Mouse (Mus musculus) liver, embryonic 12.5 days (tissue): ENCODE measurements around the gene Rbfox3. TPM values are rescaled to one million over a fixed set of nuclear protein-coding genes. Genes with fewer than 3 reads are reported as not detected.

Source experiments
- ATAC-seq: fragments of 200-750 bp; cut with Nextera tagmentation; 2 replicates; pipeline ENCODE4 v1.8.0; 2017; ENCODE audit warnings: moderate number of reproducible peaks, mild to moderate bottlenecking, moderate library complexity
- H3K27ac ChIP-seq: fragments of 300-500 bp; sonication (generic); 2 replicates; pipeline ENCODE4 v1.5.1; 2016; ENCODE audit warnings: mild to moderate bottlenecking
- H3K27me3 ChIP-seq: fragments of 300-500 bp; sonication (generic); replicated peaks from 2 replicates; pipeline ENCODE4 v1.6.1; 2016; ENCODE audit warnings: mild to moderate bottlenecking, moderate library complexity
- H3K36me3 ChIP-seq: fragments of 300-500 bp; sonication (generic); 2 replicates; pipeline ENCODE4 v1.6.1; 2016; ENCODE audit warnings: mild to moderate bottlenecking, moderate library complexity
- H3K4me1 ChIP-seq: fragments of 300-500 bp; sonication (generic); 2 replicates; pipeline ENCODE4 v1.6.1; 2016
- H3K4me2 ChIP-seq: fragments of 300-500 bp; sonication (generic); 2 replicates; pipeline ENCODE4 v1.6.1; 2016; ENCODE audit warnings: mild to moderate bottlenecking, moderate library complexity
- H3K4me3 ChIP-seq: fragments of 300-500 bp; sonication (generic); 2 replicates; pipeline ENCODE4 v1.5.1; 2016; ENCODE audit warnings: mild to moderate bottlenecking, moderate library complexity
- H3K9ac ChIP-seq: fragments of 300-500 bp; sonication (generic); 2 replicates; pipeline ENCODE4 v1.6.1; 2016; ENCODE audit warnings: mild to moderate bottlenecking, moderate library complexity
- H3K9me3 ChIP-seq: fragments of 300-500 bp; sonication (generic); replicated peaks from 2 replicates; pipeline ENCODE4 v1.6.1; 2016; ENCODE audit warnings: mild to moderate bottlenecking, moderate library complexity
- whole genome bisulfite sequencing: fragments of 180-500 bp; shearing (Covaris S2); methylation state at CpG from one replicate; pipeline ENCODE4 v1.1.7; 2016; ENCODE audit not compliant: insufficient replicate concordance; 5-methylcytosine and 5-hydroxymethylcytosine counted together
- polyA plus RNA-seq: library from polyadenylated mRNA; unstranded; fragments of >200 nt; fragmentation: Nextera tagmentation; extraction: Ambion mirVana; gene quantifications from 2 replicates; pipeline ENCODE4 v1.2.1, GENCODE M21; 2016

The Rbfox3 gene
- polyA plus RNA-seq, 1 experiment from 2014 or later = 0.46 TPM

DNA sequence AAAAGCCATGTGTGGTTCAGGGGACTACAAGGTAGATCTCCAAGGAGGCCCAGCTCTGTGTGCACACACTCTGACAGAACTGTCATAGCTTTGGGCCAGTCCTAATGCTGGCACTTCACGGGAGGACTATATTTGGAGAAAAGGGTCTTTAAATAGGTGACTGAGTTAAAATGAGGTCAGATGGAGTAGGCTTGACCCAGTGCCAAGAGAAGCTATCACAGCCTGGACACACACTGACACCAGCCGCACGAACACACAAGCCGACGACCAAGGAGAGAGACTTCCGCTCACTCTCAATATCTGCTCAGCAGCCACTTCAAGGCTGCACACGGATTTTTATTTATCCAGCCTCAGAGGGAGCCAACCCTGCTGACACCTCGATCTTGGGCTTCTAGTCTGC lies 248.1 kb downstream of the Rbfox3 start:
- WGBS = 62% methylated on average over 8 of the region's 8 CpGs
- Histone ChIP-seq H3K27ac (no peak overlapping the region), H3K4me3 (no peak overlapping the region), H3K9ac (no peak overlapping the region), H3K4me1 (no peaks in the 10 kb centered on the region), H3K4me2 (no peak overlapping the region), H3K27me3 (peaks cover 11% of the 10 kb centered on the region; the same call in 1 of the 2 replicates), H3K36me3 (no peaks in the 10 kb centered on the region), H3K9me3 (no peaks in the 10 kb centered on the region)
- ATAC-seq = no peak

DNA sequence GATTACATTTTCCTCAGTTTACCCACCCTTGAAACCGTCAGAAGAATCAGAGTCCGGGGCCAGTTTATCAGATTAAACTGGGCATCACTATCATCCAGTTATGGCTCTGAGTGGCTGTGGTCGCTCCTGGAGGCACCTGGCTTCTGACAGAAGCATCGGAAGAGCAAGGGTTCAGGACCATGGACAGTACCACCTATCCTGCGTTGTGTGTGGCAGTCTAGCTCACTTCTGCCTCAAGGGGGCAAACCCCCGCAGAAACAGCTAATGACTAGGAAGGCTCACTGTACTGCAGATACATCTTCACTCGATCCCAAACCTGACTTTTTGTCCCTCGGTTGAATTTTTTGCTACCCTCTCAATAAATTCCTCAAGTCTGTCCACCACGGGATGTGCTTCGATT lies 252.1 kb downstream of the Rbfox3 start:
- 13% methylated on average over 10 of the region's 10 CpGs for WGBS
- no peak overlapping the region for H3K4me2 ChIP-seq
- H3K27ac ChIP-seq = no peak overlapping the region
- no peak for ATAC-seq
- H3K9ac ChIP-seq = no peak overlapping the region
- no peaks in the 10 kb centered on the region for H3K4me1 ChIP-seq
- no peak overlapping the region for H3K4me3 ChIP-seq
- H3K27me3 ChIP-seq = peaks cover 11% of the 10 kb centered on the region; the same call in 1 of the 2 replicates
- H3K36me3 ChIP-seq = no peaks in the 10 kb centered on the region
- H3K9me3 ChIP-seq = no peaks in the 10 kb centered on the region

DNA sequence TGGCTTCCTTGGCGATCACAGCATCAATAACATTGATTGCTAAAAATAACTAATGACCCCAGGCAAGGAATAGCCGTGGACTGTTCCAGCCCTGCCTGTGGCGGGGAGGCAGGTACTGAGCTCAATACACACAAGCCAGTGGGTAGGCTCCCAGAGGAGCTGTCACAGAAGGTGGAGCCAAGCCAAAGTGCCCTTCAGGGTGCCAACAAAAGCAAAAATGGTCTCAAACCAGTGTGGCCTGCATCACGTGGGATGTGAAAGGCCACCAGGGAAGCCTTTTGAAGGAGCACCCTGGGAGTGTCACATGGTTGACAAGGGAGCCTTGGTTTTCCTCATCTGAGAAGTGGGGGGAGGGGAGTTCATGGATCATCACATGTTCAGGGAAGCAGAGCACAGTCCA lies 255.6 kb downstream of the Rbfox3 start:
- H3K27ac ChIP-seq = no peak overlapping the region
- H3K27me3 ChIP-seq = peaks cover 11% of the 10 kb centered on the region; the same call in 1 of the 2 replicates
- H3K36me3 ChIP-seq = no peaks in the 10 kb centered on the region
- no peak overlapping the region for H3K4me2 ChIP-seq
- no peak for ATAC-seq
- no peak overlapping the region for H3K4me3 ChIP-seq
- no peaks in the 10 kb centered on the region for H3K9me3 ChIP-seq
- H3K4me1 ChIP-seq = no peaks in the 10 kb centered on the region
- H3K9ac ChIP-seq = no peak overlapping the region
- WGBS = 53% methylated on average over 4 of the region's 4 CpGs

DNA sequence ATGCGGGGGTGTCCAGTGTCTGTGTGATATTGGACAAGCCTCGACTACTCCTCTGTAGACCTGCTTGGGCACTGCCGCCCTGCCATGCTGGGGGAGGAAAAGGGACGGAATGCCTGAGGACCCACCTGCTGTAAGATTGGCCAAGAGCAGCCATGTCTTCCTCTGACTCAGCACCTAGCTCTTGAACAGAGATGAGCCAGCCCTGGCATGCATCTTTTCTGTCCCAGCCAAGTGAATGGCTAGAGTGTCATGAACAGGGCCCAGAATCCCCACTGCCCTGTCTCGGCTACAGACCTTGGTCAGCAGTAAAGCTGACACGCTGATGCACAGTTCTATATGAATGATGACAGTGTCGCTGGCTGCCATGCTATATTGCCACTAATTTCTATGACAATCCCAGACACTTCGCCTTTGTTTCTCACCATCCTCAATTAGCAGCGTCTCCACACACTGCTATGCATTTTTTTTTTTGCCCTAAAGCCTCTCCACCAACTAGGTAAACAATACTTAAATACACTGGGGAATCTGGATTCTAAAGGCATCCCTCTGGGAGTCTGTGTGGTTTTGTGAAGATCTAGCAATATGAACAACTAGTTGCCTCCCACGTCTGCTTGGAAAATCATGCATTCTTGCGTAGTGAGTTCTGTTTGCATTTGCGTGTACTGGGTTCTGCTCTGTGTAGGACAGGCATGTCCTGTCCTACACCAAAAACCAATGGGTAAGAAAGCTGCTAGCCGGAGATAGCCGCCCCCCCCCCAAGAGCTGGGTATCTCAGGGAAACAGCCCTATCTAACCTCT lies 257.7 kb downstream of the Rbfox3 start:
- Histone ChIP-seq H3K27ac (no peak overlapping the region), H3K4me3 (no peak overlapping the region), H3K4me1 (no peaks in the 10 kb centered on the region), H3K9ac (no peak overlapping the region), H3K4me2 (no peak overlapping the region), H3K9me3 (no peaks in the 10 kb centered on the region), H3K27me3 (no peaks in the 10 kb centered on the region; the same call in 1 of the 2 replicates), H3K36me3 (no peaks in the 10 kb centered on the region)
- 72% methylated on average over 14 of the region's 14 CpGs for WGBS
- no peak for ATAC-seq

DNA sequence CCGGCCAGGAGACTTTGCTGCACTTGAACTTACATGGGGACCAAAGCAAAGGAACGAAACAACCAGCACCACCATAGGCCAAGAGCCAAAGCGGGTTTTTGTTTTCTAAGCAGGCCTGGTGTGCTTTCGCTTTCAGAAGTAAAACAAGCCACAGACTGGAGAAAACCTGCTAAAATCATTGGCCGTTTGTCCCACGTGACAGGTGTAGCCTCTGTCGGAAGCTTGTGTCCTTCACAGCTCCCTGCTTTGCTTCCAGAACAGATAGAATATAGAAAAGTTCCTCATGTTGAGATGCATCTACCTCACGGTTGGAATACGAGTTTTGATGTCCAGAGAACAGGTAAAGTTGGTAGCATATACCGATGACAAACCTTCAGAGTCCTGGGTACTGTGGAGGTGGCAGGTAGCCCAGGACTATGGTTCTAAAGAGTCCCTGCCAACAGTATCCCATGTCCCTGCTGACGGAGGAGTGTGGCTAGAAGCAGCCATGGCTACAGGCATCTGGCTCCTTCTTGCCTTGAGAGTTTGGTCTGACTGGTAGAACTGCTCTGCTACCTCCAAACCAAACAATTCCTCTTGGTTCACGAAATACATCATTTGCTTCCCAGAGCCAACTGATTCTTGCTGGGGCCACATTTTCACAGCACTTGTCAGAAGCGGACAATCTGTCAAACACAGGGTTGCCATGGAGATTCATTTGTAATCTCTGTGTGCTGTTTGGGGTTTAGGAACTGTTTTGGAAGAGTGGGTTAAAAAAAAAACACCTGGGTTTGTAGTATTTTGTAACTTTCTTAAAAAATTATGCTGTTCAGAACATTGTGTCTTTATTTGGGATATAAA lies 258.8 kb downstream of the Rbfox3 start:
- ATAC-seq = no peak
- H3K4me1 ChIP-seq = no peaks in the 10 kb centered on the region
- no peaks in the 10 kb centered on the region for H3K36me3 ChIP-seq
- WGBS = 62% methylated on average over 13 of the region's 13 CpGs
- H3K4me2 ChIP-seq = no peak overlapping the region
- H3K4me3 ChIP-seq = no peak overlapping the region
- H3K9me3 ChIP-seq = no peaks in the 10 kb centered on the region
- H3K9ac ChIP-seq = no peak overlapping the region
- H3K27ac ChIP-seq = no peak overlapping the region
- no peaks in the 10 kb centered on the region for H3K27me3 ChIP-seq

DNA sequence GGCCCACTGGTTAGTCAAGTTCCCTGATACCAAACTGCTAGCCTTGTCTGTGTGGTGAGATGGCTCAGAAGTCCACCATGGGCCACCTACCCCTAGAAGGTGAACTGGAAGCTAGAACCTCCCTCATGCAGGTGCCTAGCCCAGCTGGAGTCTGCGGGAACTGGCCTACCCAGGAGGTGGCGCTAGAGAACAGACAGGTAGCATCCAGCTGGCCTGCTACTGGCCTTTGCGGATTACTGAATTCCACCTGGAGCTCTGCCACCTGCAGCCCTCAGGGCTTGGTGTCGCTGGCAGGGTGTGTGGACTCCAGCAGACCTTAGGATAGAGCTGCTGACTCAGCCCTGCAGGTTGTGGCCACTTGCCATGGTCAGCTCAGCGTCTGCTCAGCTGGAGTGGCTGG lies 263.0 kb downstream of the Rbfox3 start:
- Histone ChIP-seq H3K9ac (no peak overlapping the region), H3K4me3 (no peak overlapping the region), H3K4me2 (no peak overlapping the region), H3K27ac (no peak overlapping the region), H3K4me1 (no peaks in the 10 kb centered on the region), H3K9me3 (no peaks in the 10 kb centered on the region), H3K27me3 (no peaks in the 10 kb centered on the region), H3K36me3 (no peaks in the 10 kb centered on the region)
- no peak for ATAC-seq
- 20% methylated on average over 5 of the region's 5 CpGs for WGBS

DNA sequence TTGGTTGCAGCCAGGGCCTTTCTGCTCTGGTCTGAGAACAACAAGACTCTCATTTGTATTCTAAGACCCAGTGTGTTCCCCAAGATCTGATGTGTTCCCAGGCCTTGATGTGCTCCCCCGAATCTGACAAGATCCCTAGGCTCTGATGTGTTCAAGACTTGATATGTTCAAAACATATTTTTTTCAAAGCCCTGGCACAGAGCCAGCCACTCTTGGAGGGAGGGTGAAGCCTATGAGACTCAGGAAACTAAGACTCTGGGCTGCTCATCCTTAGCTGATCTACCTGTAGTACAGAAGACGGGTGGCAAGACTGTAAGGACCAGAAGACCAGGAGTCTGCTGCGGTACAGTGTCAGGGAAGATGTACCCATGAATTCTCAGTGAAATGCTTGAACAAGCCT lies 264.5 kb downstream of the Rbfox3 start:
- no peak overlapping the region for H3K9ac ChIP-seq
- WGBS = 61% methylated on average over 3 of the region's 3 CpGs
- no peak overlapping the region for H3K27ac ChIP-seq
- no peaks in the 10 kb centered on the region for H3K9me3 ChIP-seq
- H3K4me2 ChIP-seq = no peak overlapping the region
- H3K36me3 ChIP-seq = no peaks in the 10 kb centered on the region
- no peaks in the 10 kb centered on the region for H3K4me1 ChIP-seq
- no peaks in the 10 kb centered on the region for H3K27me3 ChIP-seq
- no peak overlapping the region for H3K4me3 ChIP-seq
- no peak for ATAC-seq

DNA sequence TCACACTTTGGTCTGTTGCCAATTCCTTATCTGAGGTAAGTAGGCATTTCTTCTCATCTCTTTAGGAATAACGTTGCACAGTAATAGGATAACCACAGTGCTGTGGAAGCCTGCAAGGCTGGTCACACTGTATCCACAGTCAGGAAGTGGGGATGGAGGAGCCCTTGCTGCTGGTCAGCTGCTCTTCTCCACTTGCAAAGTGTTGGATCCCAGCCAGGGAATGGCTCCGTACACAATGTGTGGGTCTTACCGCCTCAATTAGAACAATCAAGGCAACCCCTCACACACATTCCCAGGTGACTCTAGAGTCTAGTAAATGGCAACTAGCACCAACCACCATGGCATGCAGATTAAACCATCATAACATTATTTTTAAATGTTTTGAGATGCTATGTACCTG lies 266.2 kb downstream of the Rbfox3 start:
- Histone ChIP-seq H3K4me3 (no peak overlapping the region), H3K9me3 (no peaks in the 10 kb centered on the region), H3K27ac (no peak overlapping the region), H3K9ac (no peak overlapping the region), H3K36me3 (no peaks in the 10 kb centered on the region), H3K27me3 (no peaks in the 10 kb centered on the region), H3K4me2 (no peak overlapping the region), H3K4me1 (no peaks in the 10 kb centered on the region)
- 68% methylated on average over 3 of the region's 3 CpGs for WGBS
- no peak for ATAC-seq

DNA sequence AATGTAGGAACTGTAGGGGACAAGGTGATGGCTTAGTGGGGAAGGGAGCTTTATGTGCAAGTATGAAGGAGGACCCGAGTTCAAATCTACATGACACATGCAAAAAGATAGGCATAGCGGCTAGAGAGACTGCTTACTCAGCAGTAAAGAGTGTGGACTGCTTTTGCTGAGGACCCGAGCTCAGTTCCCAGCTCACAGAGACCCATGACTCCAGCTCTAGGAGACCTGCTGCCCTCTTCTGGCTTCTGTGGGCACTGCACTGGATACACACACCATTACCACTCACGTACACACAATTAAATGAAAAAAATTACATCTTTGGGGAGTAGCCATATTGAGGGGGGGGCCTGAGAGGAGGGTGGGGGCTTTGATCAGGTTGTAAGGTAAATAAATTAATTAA lies 270.7 kb downstream of the Rbfox3 start:
- H3K27me3 ChIP-seq = 0 out of 2 replicates have a peak, but pooled peaks cover 4% of the 10 kb centered on the region
- no peaks in the 10 kb centered on the region for H3K4me1 ChIP-seq
- no peak overlapping the region for H3K9ac ChIP-seq
- H3K27ac ChIP-seq = no peak overlapping the region
- ATAC-seq = no peak
- WGBS = 60% methylated on average over 4 of the region's 4 CpGs
- H3K4me2 ChIP-seq = no peak overlapping the region
- H3K36me3 ChIP-seq = no peaks in the 10 kb centered on the region
- H3K4me3 ChIP-seq = no peak overlapping the region
- no peaks in the 10 kb centered on the region for H3K9me3 ChIP-seq

DNA sequence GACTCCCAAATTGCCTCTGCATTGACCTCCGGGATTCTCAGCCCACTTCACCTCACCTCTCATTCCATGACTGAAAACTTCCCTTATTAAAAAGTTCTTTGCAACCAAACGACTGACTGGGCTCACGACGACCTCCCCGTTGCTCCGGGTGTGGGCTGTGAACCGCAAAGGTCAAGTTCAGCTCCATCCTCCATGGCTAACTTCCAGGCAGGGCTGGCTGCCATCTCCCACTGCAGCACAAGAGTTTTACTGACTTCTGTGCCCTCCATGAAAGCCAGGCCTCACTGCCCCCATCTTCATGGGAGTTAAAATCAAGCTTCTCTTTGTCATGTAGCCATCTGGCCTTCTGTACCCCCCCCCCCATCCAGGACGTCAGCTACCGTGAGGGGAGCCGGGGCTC lies 273.7 kb downstream of the Rbfox3 start:
- no peaks in the 10 kb centered on the region for H3K36me3 ChIP-seq
- H3K9ac ChIP-seq = no peak overlapping the region
- H3K9me3 ChIP-seq = no peaks in the 10 kb centered on the region
- no peak for ATAC-seq
- no peak overlapping the region for H3K27ac ChIP-seq
- no peak overlapping the region for H3K4me3 ChIP-seq
- H3K27me3 ChIP-seq = 0 out of 2 replicates have a peak, but pooled peaks cover 4% of the 10 kb centered on the region
- 70% methylated on average over 10 of the region's 10 CpGs for WGBS
- H3K4me1 ChIP-seq = no peaks in the 10 kb centered on the region
- H3K4me2 ChIP-seq = no peak overlapping the region

DNA sequence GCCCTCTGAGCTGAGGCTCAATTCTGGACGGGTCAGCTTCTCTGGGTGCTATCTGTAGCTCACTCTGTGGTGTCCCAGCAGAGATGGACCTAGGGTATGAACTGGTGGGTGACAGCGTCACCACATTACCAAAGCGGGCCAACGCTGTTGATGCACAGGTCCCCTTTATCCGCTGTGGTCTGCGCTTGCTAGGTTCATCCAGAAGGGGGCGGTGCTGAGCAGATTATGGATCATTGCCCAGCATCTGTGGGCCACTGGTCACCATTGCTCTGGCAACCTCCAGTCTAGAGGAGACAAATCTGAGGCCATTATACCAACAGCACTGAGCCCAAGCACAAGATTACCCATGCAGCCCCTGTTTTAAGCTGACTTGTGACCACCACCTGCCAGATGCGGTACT lies 276.8 kb downstream of the Rbfox3 start:
- ATAC-seq = no peak
- H3K4me2 ChIP-seq = no peak overlapping the region
- H3K36me3 ChIP-seq = no peaks in the 10 kb centered on the region
- 49% methylated on average over 8 of the region's 8 CpGs for WGBS
- H3K4me1 ChIP-seq = no peaks in the 10 kb centered on the region
- H3K4me3 ChIP-seq = no peak overlapping the region
- no peak overlapping the region for H3K9ac ChIP-seq
- H3K9me3 ChIP-seq = no peaks in the 10 kb centered on the region
- 0 out of 2 replicates have a peak, but pooled peaks cover 4% of the 10 kb centered on the region for H3K27me3 ChIP-seq
- H3K27ac ChIP-seq = no peak overlapping the region

DNA sequence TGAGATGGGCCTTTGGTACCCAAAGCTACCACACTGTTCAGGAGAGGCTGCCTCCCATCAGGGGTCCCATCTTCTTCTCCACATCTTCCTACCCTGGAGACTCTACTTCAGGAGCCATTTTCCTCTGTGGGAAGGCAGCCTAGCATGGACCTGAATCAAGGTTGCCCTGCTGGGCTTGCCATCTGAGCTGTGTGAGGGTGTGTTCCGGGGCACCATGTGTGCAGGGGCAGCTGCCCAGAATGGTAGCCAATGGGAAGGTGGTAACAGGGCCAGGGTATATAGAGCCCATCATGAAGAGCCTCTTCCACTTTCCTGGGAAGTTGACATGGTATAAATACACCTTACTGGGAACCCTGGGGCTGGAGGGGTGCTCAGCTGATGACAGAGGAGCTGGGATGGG lies 281.7 kb downstream of the Rbfox3 start:
- H3K9ac ChIP-seq = no peak overlapping the region
- no peak overlapping the region for H3K4me3 ChIP-seq
- H3K9me3 ChIP-seq = no peaks in the 10 kb centered on the region
- H3K4me1 ChIP-seq = no peaks in the 10 kb centered on the region
- no peak overlapping the region for H3K4me2 ChIP-seq
- no peaks in the 10 kb centered on the region for H3K36me3 ChIP-seq
- ATAC-seq = no peak
- 71% methylated on average over 1 of the region's 1 CpGs for WGBS
- H3K27ac ChIP-seq = no peak overlapping the region
- no peaks in the 10 kb centered on the region for H3K27me3 ChIP-seq
